Mouse (Mus musculus) megakaryocyte, embryonic 14.5 days (primary cell): ENCODE measurements at regions not wholly inside any gene's neighbourhood (a gene's known extent, or its start where the extent isn't known, plus 50 kb on each side); places are given as distances from the start of the nearest gene placed in this dataset.

Source experiments
- FLI1 ChIP-seq: IDR thresholded peaks from 2 replicates; pipeline ENCODE4 v1.6.1; 2012; ENCODE audit warnings: low read length, inconsistent platforms, mixed read lengths
- GATA1 ChIP-seq: IDR thresholded peaks from 3 replicates; pipeline ENCODE4 v1.6.1; 2012; ENCODE audit warnings: mixed read lengths, low read length, inconsistent platforms, borderline replicate concordance

DNA sequence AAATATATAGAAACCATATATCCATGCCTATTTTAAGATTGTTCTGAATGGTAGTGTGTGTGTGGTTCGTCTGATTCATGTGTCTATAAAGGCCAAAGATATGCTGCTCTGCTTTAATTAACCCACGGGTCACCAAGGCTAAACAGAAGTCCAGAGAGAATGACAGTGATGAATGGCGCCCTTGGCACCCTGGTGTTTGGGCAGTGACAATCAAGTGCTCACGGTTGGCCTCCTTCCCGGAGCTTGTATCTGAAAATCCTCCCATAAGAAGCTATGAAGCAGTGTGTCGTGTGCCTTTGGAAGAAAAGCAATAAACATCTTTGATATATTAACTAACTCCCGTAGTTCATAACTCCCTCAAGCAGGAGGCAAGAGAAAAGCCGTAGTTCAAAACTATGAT lies 205.4 kb downstream of the 1700129C05Rik start:
- TF ChIP-seq GATA1: no peak
- TF ChIP-seq FLI1: no peak
